Mouse (Mus musculus): ENCODE results near the gene Srpk2.
"Not testable (repeated sequence)": the region's sequence is repeated elsewhere in the genome, so short reads cannot be mapped to it uniquely, and the experiment has no call there.

Gene Srpk2

DNA sequence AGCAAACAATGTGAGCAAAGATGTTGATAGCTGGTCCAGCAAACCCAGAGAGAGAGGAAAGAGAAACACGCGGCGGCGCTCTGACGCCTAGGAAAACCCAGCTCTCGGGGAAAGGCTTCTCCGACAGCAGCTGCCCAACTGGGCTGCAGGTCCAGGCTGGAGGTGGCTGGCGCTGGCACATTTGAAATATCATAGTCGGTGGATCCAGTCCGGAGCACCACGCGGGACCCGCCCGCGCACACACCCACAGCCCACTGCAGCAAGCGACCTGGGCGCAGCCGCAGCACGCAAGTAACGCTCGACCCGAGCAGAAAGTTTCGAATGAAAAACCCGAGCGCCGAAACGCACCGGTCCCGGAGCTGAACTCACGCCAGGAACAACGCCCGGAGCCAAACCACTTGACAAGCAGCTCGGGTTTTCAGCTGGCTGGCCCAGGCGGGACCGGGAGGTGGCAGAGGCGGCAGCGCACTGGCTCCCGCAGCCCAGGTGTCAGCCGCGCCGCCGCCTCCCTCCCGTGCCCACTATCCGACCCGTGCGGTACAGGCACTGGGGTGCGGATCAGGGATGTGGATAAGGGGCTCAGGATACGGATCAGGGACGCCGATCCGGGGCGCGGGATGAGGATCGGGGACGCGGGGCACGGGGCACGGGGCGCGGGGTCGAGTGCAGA lies 9.5 kb downstream of the Srpk2 start:
- peak; percentile 46 for DNase-seq (ENCODE audit: low read depth, low spot score)

- DNase-seq (ENCODE audit: low read depth, low spot score), result no peak
Measured at GRCm38 (mm10) chr5:23672136-23672535, 12.3 kb downstream of the Srpk2 start.

DNA sequence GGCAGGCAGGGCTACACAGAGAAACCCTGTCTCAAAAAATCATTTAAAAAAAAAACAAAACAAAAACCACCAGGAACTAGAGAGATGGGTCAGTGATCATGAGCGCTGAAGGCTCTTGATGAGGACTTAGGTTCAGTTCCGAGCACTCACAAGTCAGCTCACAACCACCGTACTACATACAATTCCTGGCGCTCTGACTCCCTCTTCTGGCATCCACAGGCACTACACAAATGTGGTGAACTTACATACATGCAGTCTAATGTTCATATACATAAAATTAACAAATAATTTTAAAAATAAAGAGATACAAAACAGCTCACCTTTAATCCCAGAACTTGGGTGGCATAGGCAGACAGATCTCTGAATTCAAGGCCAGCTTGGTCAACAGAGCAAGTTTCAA lies 13.5 kb downstream of the Srpk2 start:
- no peak for DNase-seq (ENCODE audit: low read depth, low spot score)

GRCm38 (mm10) chr5:23665906-23666305 lies 18.5 kb downstream of the Srpk2 start:
- DNase-seq (ENCODE audit: low read depth, low spot score), result no peak

GRCm38 (mm10) chr5:23661191-23661590 lies 23.2 kb downstream of the Srpk2 start:
- no peak for DNase-seq (ENCODE audit: low read depth, low spot score)

GRCm38 (mm10) chr5:23658017-23658416 lies 26.4 kb downstream of the Srpk2 start:
- DNase-seq (ENCODE audit: low read depth, low spot score), result no peak

GRCm38 (mm10) chr5:23656590-23656989 lies 27.8 kb downstream of the Srpk2 start:
- no peak for DNase-seq (ENCODE audit: low read depth, low spot score)

DNA sequence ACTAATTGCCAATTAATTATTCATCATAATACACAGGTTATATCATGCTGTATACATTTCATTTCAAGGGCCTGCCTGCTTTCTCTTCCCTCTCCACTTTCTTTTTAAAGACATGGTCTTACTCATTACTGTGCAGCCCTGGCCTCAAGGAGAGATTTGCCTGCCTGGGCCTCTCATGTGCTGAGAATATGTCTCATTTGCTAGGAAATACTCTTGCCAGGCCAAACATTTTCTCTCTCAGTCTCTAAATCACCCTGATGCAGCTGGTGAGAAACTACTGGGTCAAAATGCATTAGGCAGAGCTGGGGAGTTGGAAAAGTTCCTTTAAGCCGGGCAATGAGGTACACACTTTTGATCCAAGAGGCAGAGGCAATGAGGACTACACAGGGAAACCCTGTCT lies 29.4 kb downstream of the Srpk2 start:
- no peak for DNase-seq (ENCODE audit: low read depth, low spot score)

- no peak for DNase-seq (ENCODE audit: low read depth, low spot score)
Measured at GRCm38 (mm10) chr5:23652326-23652725, 32.1 kb downstream of the Srpk2 start.

DNA sequence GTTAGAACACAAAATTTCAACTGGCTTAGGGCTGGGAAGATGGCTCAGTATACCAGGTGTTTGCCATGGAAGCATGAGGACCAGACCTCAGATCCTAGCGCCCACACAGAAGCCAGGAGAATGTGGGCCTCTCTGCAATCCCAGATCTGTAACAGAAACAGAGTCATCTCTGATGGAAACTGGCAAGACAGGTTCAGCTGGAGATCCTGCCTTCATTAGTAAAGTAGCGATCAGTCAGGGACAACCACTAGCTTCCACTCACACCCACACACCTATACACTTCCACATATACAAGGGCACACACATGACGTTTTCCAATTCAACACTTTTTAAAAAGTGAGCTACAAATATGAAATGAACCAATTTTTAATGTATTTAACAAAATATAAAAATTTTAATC lies 32.6 kb downstream of the Srpk2 start:
- no peak for DNase-seq (ENCODE audit: low read depth, low spot score)

- DNase-seq (ENCODE audit: low read depth, low spot score), result no peak
Measured at GRCm38 (mm10) chr5:23650504-23650903, 33.9 kb downstream of the Srpk2 start.

DNA sequence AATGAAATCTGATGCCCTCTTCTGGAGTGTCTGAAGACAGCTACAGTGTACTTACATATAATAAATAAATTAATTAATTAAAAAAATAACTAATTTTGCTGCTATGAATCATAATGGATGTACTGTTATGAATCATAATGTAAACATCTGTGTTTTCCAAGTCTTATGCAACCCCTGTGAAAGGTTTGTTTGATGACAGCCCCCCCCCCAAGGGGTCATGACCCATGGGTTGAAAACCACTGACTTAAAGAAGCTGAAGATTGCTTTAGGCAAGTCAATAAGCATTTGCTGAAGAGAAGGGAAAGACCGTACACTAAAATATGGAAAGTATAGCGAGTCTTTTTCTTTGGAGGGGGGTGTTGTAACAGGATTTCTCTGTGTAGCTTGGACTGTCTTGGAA lies 35.2 kb downstream of the Srpk2 start:
- no peak for DNase-seq (ENCODE audit: low read depth, low spot score)

- no peak for DNase-seq (ENCODE audit: low read depth, low spot score)
Measured at GRCm38 (mm10) chr5:23645671-23646070, 38.7 kb downstream of the Srpk2 start.

DNA sequence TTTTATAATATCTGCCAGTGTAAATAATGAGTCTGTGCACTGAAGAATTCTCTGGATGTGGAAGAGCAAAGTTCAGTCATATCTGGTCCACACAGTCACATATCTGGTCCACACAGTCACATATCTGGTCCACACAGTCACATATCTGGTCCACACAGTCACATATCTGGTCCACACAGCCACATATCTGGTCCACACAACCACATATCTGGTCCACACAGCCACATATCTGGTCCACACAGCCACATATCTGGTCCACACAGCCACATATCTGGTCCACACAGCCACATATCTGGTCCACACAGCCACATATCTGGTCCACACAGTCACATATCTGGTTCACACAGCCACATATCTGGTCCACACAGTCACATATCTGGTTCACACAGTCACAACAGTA lies 45.2 kb downstream of the Srpk2 start:
- not testable (repeated sequence) for DNase-seq (ENCODE audit: low read depth, low spot score)

GRCm38 (mm10) chr5:23638023-23638422 lies 46.4 kb downstream of the Srpk2 start:
- no peak for DNase-seq (ENCODE audit: low read depth, low spot score)

- no peak for DNase-seq (ENCODE audit: low read depth, low spot score)
Measured at GRCm38 (mm10) chr5:23637337-23637736, 47.1 kb downstream of the Srpk2 start.

GRCm38 (mm10) chr5:23631490-23631889 lies 52.9 kb downstream of the Srpk2 start:
- DNase-seq (ENCODE audit: low read depth, low spot score), result no peak

DNA sequence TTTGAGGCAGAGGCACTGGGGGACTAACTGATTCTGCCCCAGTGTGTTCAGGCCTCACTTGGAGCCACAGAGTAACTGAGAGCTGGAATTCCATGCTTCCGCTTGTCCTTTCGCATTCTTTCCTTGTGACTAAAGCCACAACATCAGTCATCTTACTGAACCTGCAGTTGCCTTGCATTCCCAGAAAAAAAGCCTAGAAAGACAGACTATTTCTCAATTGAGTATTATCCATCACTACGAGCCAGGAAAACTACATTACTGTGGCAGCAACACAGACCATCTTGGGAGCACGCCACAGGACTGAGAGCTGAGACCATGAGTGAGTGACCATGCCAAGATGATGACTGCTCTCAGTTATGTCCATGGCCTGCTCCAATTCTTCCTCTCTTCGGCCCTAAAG lies 57.2 kb downstream of the Srpk2 start:
- no peak for DNase-seq (ENCODE audit: low read depth, low spot score)

DNA sequence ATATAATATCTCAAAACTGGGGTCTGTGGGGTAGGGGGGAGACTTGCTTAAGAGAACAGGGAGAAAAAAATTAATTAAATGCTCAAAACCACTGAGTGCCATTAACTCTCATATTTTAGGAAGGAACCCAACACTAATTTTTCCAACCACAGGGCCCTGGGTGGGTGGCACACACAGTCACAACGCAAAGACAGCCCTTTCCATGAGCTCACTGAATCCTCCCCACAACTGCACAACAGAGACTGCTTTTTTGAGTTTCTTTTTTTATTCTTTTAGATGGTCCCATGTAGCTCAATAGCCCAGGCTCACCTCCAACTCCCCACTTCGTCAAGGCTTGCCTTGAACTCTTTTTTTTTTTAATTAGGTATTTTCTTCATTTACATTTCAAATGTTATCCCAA lies 58.2 kb downstream of the Srpk2 start:
- no peak for DNase-seq (ENCODE audit: low read depth, low spot score)

DNA sequence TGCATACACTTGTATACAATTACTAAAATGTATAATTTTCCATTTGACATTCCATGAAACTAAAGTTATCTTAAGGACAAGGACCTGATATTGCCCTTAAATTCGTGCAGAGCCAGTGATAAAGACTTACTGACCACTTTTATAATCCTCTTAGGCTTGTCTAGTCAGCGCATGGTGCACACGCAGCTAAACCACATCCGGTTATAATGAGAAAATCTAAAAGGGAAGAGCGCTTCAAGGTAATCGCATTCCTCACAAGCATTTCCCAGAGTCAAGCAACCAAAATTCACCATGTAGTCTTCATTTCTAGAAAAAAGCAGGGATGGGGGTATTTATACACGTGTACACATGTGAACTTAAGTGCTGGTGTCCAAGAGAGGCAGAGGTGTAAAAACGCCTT lies 63.8 kb downstream of the Srpk2 start:
- no peak for DNase-seq (ENCODE audit: low read depth, low spot score)

DNA sequence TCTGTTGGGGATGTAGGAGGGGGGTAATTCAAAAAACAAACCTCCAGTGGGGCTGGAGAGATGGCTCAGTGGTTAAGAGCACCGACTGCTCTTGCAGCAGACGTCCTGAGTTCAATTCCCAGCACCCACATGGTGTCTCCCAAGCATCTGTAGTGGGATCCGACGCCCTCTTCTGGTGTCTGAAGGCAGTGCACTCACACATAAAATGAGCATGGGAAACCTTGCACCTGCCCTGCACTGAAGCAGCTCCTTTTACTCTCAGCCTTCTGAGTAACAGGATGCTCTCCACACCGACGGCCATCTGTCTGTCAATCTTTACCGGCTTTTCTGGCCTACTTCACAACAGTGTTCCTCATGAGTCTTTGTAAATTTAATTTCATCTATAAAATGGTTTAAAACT lies 65.8 kb downstream of the Srpk2 start:
- no peak for DNase-seq (ENCODE audit: low read depth, low spot score)

GRCm38 (mm10) chr5:23617104-23617415 lies 67.4 kb downstream of the Srpk2 start:
- DNase-seq (ENCODE audit: low read depth, low spot score), result no peak

- DNase-seq (ENCODE audit: low read depth, low spot score), result peak; percentile 78
Measured at GRCm38 (mm10) chr5:23616270-23617103, 67.9 kb downstream of the Srpk2 start.

Data from skeletal muscle tissue, adult 2 months (tissue).